9 mouse cellular contexts compared by ENCODE assay signal in the genomic region with DNA sequence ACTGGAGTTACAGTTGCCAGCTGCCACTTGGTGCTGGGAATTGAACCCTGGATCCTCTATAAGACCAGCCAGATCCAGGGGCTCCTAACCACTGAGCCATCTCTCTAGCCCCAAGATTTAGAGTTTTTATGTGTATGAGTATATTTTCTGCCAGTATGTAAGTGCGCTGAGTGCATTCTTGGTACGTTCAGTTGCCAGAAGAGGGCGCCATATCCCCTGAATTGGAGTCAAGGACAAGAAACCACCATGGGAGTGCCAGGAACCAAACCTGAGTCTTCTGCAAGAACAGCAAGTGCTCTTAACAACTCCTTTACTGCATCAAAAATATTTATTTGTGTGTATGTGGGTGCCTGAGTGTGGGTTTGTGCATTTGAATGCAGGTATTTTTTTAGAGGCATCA. TPM values are rescaled to one million over a fixed set of nuclear protein-coding genes. Genes with fewer than 3 reads are reported as not detected.
DNase-seq lines count a peak whose midpoint lies in the region; ATAC-seq and TF ChIP-seq lines count a peak whose summit lies in the region.
"Had no signal": no experiment of that assay in that cellular context is flagged by ENCODE, and none has a peak within 500 bp of the region (broad histone marks: within the 10 kb centered on the region; RNA-seq: fewer than 3 reads in every experiment).

No protein-coding gene starts in this region.

- H3K4me3 ChIP-seq in heart, adult 2 months, result no peak overlapping the region
- no peak overlapping the region for H3K4me3 ChIP-seq in neural tube, embryonic 11.5 days (ENCODE audit: low read depth, low read length)
- H3K4me3 ChIP-seq: limb, embryonic 15.5 days had no signal

- no peaks in the 10 kb centered on the region for H3K27me3 ChIP-seq in heart, adult 2 months (ENCODE audit: control insufficient read depth, insufficient read depth, low read length)
- H3K27me3 ChIP-seq in neural tube, embryonic 11.5 days (ENCODE audit: control insufficient read depth, insufficient read depth, low read length), result no peaks in the 10 kb centered on the region
- H3K27me3 ChIP-seq: limb, embryonic 15.5 days had no signal

- ATAC-seq in neural tube, embryonic 11.5 days (ENCODE audit: insufficient read depth, low FRiP score, low TSS enrichment), result no peak

- H3K4me1 ChIP-seq in heart, adult 2 months (ENCODE audit: control insufficient read depth, insufficient read depth, low read length), result no peaks in the 10 kb centered on the region
- no peaks in the 10 kb centered on the region for H3K4me1 ChIP-seq in neural tube, embryonic 11.5 days (ENCODE audit: control insufficient read depth, insufficient read depth, low read length)
- H3K4me1 ChIP-seq: limb, embryonic 15.5 days had no signal

- no peak for TF ChIP-seq EP300 in heart, adult 2 months (IDR thresholded peaks at IDR 0.05; ENCODE audit: insufficient read depth, low read depth, low read length)

- TF ChIP-seq CTCF in heart, adult 2 months (IDR thresholded peaks at IDR 0.05), result peak; percentile 75

- no peak overlapping the region for H3K9ac ChIP-seq in heart, adult 2 months (ENCODE audit: low read depth, low read length)
- H3K9ac ChIP-seq in neural tube, embryonic 11.5 days (ENCODE audit: low read length), result no peak overlapping the region
- H3K9ac ChIP-seq: limb, embryonic 15.5 days had no signal

- 37% methylated on average over 3 of the region's 3 CpGs for WGBS in heart, adult 2 months
- 19% methylated on average over 3 of the region's 3 CpGs for WGBS in neural tube, embryonic 11.5 days

- TF ChIP-seq POLR2A in heart, adult 2 months (IDR thresholded peaks at IDR 0.05; ENCODE audit: insufficient read depth, low read depth, low read length), result no peak

- H3K36me3 ChIP-seq in heart, adult 2 months (ENCODE audit: control insufficient read depth, insufficient read depth, low read length), result no peaks in the 10 kb centered on the region
- H3K36me3 ChIP-seq in neural tube, embryonic 11.5 days (ENCODE audit: control insufficient read depth, insufficient read depth, low read length), result 0 out of 2 replicates have a peak, but pooled peaks cover 2% of the 10 kb centered on the region

- H3K79me2 ChIP-seq in heart, adult 2 months (replicated peaks; ENCODE audit: control insufficient read depth, insufficient read depth, low read length), result no peaks in the 10 kb centered on the region

- no peaks in the 10 kb centered on the region for H3K9me3 ChIP-seq in neural tube, embryonic 11.5 days (ENCODE audit: control insufficient read depth, low read length)
- H3K9me3 ChIP-seq: limb, embryonic 15.5 days had no signal

- intact Hi-C loops in heart, adult 2 months (cut with DNase I), result no loop called here
- intact Hi-C loops in heart, postnatal 25 days (cut with DNase I), result loop anchor here (2.0 kb wide), 1 partner anchor 148 kb away; no protein-coding TSS in a partner anchor

- no peak overlapping the region for H3K4me2 ChIP-seq in neural tube, embryonic 11.5 days (ENCODE audit: low read depth)
- H3K4me2 ChIP-seq: limb, embryonic 15.5 days had no signal

- H3K27ac ChIP-seq in heart, adult 2 months, result no peak overlapping the region
- H3K27ac ChIP-seq in neural tube, embryonic 11.5 days (ENCODE audit: low read depth, low read length), result no peak overlapping the region
- H3K27ac ChIP-seq: limb, embryonic 15.5 days had no signal

- peak; percentile 50 to 55 for DNase-seq in heart, adult 2 months
- DNase-seq in heart, postnatal 25 days (ENCODE audit: low spot score), result no peak
- peak; percentile 64 for DNase-seq in 3T3-L1 (ENCODE audit: low read depth, low spot score)
- DNase-seq in T-cell, adult 2 months (ENCODE audit: low spot score), result peak; percentile 64
- DNase-seq in embryo, embryonic 10.5 days (ENCODE audit: low spot score), result peak; percentile 77
- peak; percentile 57 for DNase-seq in kidney, postnatal 14 days
- peak; percentile 49 for DNase-seq in neural tube, embryonic 11.5 days (ENCODE audit: low spot score)
- peak; percentile 85 for DNase-seq in thymus, postnatal 4 days

RNA-seq across cellular contexts. Expression of gene Polr2a, which starts 29.4 kb away (rescaled TPM):
- 10 to 100 TPM; 25.3 to 30.4 TPM for total RNA-seq in heart, adult 2 months (2021)
- 15.6 and 20.2 TPM in 2 replicates for polyA plus RNA-seq in heart, adult 2 months (2012; rRNA removed)
- 10 to 100 TPM; 28.6 to 30.4 TPM for total RNA-seq in heart, postnatal 25 days (2021)
- 65.0 and 65.3 TPM in 2 replicates for polyA plus RNA-seq in neural tube, embryonic 11.5 days (2014; fragmentation: Nextera tagmentation; extraction: Ambion mirVana)

RNA-seq across cellular contexts. Expression of gene Slc35g3, which starts 32.7 kb away (rescaled TPM):
- total RNA-seq in heart, adult 2 months (2021), result not detected
- 0.35 TPM in 1 of 2 replicates, not detected in the other for polyA plus RNA-seq in heart, adult 2 months (2012; rRNA removed)
- not detected for total RNA-seq in heart, postnatal 25 days (2021)
- not detected in 2 replicates for polyA plus RNA-seq in neural tube, embryonic 11.5 days (2014; fragmentation: Nextera tagmentation; extraction: Ambion mirVana)

RNA-seq across cellular contexts. Expression of gene Tnfsfm13, which starts 33.2 kb away (rescaled TPM):
- 1 to 10 TPM; 2.8 to 3.2 TPM for total RNA-seq in heart, adult 2 months (2021)
- 3.7 and 4.7 TPM in 2 replicates for polyA plus RNA-seq in heart, adult 2 months (2012; rRNA removed)
- total RNA-seq in heart, postnatal 25 days (2021), result 1 to 10 TPM; 3.2 to 4.5 TPM
- 1.4 and 1.5 TPM in 2 replicates for polyA plus RNA-seq in neural tube, embryonic 11.5 days (2014; fragmentation: Nextera tagmentation; extraction: Ambion mirVana)

RNA-seq across cellular contexts. Expression of gene Tnfsf12, which starts 33.4 kb away (rescaled TPM):
- total RNA-seq in heart, adult 2 months (2021), result 10 to 100 TPM; 18.4 to 21.9 TPM
- polyA plus RNA-seq in heart, adult 2 months (2012; rRNA removed), result 29.2 and 32.0 TPM in 2 replicates
- total RNA-seq in heart, postnatal 25 days (2021), result 10 to 100 TPM; 14.5 to 16.4 TPM
- 1.5 and 1.7 TPM in 2 replicates for polyA plus RNA-seq in neural tube, embryonic 11.5 days (2014; fragmentation: Nextera tagmentation; extraction: Ambion mirVana)

RNA-seq across cellular contexts. Expression of gene Zbtb4, which starts 36.6 kb away (rescaled TPM):
- 10 to 100 TPM; 42.9 to 47.9 TPM for total RNA-seq in heart, adult 2 months (2021)
- polyA plus RNA-seq in heart, adult 2 months (2012; rRNA removed), result 19.8 and 25.4 TPM in 2 replicates
- total RNA-seq in heart, postnatal 25 days (2021), result 10 to 100 TPM; 33.3 to 39.6 TPM
- 0.99 and 1.3 TPM in 2 replicates for polyA plus RNA-seq in neural tube, embryonic 11.5 days (2014; fragmentation: Nextera tagmentation; extraction: Ambion mirVana)
